Mouse (Mus musculus) CH12.LX (cell line): ENCODE data around the gene Col9a1. TPM values are rescaled to one million over a fixed set of nuclear protein-coding genes. Genes with fewer than 3 reads are reported as not detected.

Experiments
- DNase-seq: peaks from one replicate; pipeline ENCODE4 v3.0.0-alpha.2; 2013; ENCODE audit errors: extremely low read depth
- H3K27ac ChIP-seq: 2 replicates; pipeline ENCODE4 v1.5.1; 2012; ENCODE audit warnings: low read depth, mild to moderate bottlenecking, control low read depth, moderate library complexity; ENCODE audit not compliant: insufficient read depth
- H3K27me3 ChIP-seq: replicated peaks from 2 replicates; pipeline ENCODE3; 2012; ENCODE audit warnings: inconsistent platforms
- H3K36me3 ChIP-seq, 2 experiments: replicated peaks in 1 of 2; 2 replicates each; pipeline versions ENCODE3 to v1.6.1; 2012; ENCODE audit warnings: inconsistent platforms in 1 of 2, low read length in 1 of 2, mild to moderate bottlenecking in 1 of 2, mixed read lengths in 1 of 2, moderate library complexity in 1 of 2; ENCODE audit not compliant: control insufficient read depth in 1 of 2, insufficient read depth in 1 of 2
- H3K4me1 ChIP-seq, 2 experiments: 2 replicates each; pipeline ENCODE4 v1.6.1; 2012; ENCODE audit warnings: inconsistent platforms in 1 of 2, moderate library complexity in 1 of 2; ENCODE audit not compliant: insufficient read depth in 2 of 2, control insufficient read depth in 1 of 2
- H3K4me2 ChIP-seq: 2 replicates; pipeline ENCODE4 v1.6.1; 2012; ENCODE audit warnings: low read depth, mild to moderate bottlenecking, control low read depth; ENCODE audit not compliant: poor library complexity, insufficient read depth, severe bottlenecking
- H3K4me3 ChIP-seq, 3 experiments: fragments of 150-350 bp in 1 of 3; sonication (generic) in 1 of 3; replicated peaks in 1 of 3; 2 replicates each; pipeline versions ENCODE3 to v1.5.1; 2011 to 2012; ENCODE audit warnings: low read depth in 2 of 3, low read length in 2 of 3, mild to moderate bottlenecking in 2 of 3, moderate library complexity in 2 of 3, control low read depth in 1 of 3, improper control_type of control experiment in 1 of 3, inconsistent platforms in 1 of 3, mixed read lengths in 1 of 3; ENCODE audit not compliant: poor library complexity in 1 of 3
- H3K79me2 ChIP-seq: replicated peaks from 2 replicates; pipeline ENCODE4 v1.6.1; 2012; ENCODE audit warnings: mild to moderate bottlenecking, moderate library complexity; ENCODE audit not compliant: control insufficient read depth, poor library complexity, insufficient read depth, severe bottlenecking; ENCODE audit errors: extremely low read depth
- H3K9ac ChIP-seq: 2 replicates; pipeline ENCODE4 v1.6.1; 2012; ENCODE audit warnings: low read depth, mild to moderate bottlenecking, control low read depth, moderate library complexity; ENCODE audit not compliant: insufficient read depth
- H3K9me3 ChIP-seq: replicated peaks from 2 replicates; pipeline ENCODE3; 2012; ENCODE audit warnings: low read length, inconsistent platforms, mixed read lengths
- CHD1 ChIP-seq: IDR thresholded peaks from 2 replicates; pipeline ENCODE4 v1.6.1; 2012; ENCODE audit warnings: low read depth, low read length, improper control_type of control experiment, inconsistent platforms
- CTCF ChIP-seq, 2 experiments: IDR thresholded peaks in 1 of 2; conservative IDR thresholded peaks in 1 of 2; 2 replicates each; pipeline ENCODE4 v1.5.1; 2011 to 2012; ENCODE audit warnings: low read depth in 2 of 2, low read length in 2 of 2, improper control_type of control experiment in 1 of 2, inconsistent platforms in 1 of 2, mild to moderate bottlenecking in 1 of 2, moderate library complexity in 1 of 2
- ELF1 ChIP-seq: IDR thresholded peaks from 2 replicates; pipeline ENCODE4 v1.6.1; 2014; ENCODE audit warnings: low read depth, mild to moderate bottlenecking, inconsistent platforms, low read length, improper control_type of control experiment
- ETS1 ChIP-seq: conservative IDR thresholded peaks from 2 replicates; pipeline ENCODE4 v1.6.1; 2012; ENCODE audit warnings: low read depth, mild to moderate bottlenecking, inconsistent platforms, low read length, improper control_type of control experiment, moderate library complexity
- HCFC1 ChIP-seq: IDR thresholded peaks from 2 replicates; pipeline ENCODE4 v1.6.1; 2012; ENCODE audit warnings: low read depth, mild to moderate bottlenecking, inconsistent platforms, low read length, improper control_type of control experiment
- IRF4 ChIP-seq: IDR thresholded peaks from 2 replicates; pipeline ENCODE4 v1.6.1; 2014; ENCODE audit warnings: low read depth, mild to moderate bottlenecking, inconsistent platforms, low read length, improper control_type of control experiment
- JUN ChIP-seq: IDR thresholded peaks from 2 replicates; pipeline ENCODE4 v1.6.1; 2011; ENCODE audit warnings: low read depth, mild to moderate bottlenecking, low read length, improper control_type of control experiment, moderate library complexity; ENCODE audit not compliant: insufficient read depth
- JUND ChIP-seq: conservative IDR thresholded peaks from 2 replicates; pipeline ENCODE4 v1.6.1; 2011; ENCODE audit warnings: low read depth, low read length, improper control_type of control experiment
- KAT2A ChIP-seq: IDR thresholded peaks from 2 replicates; pipeline ENCODE4 v1.6.1; 2012; ENCODE audit warnings: low read length, improper control_type of control experiment, inconsistent platforms; ENCODE audit not compliant: insufficient replicate concordance
- MAX ChIP-seq: IDR thresholded peaks from 2 replicates; pipeline ENCODE4 v1.6.1; 2011; ENCODE audit warnings: low read length, improper control_type of control experiment
- MAZ ChIP-seq: IDR thresholded peaks from 2 replicates; pipeline ENCODE4 v1.6.1; 2012; ENCODE audit warnings: low read depth, mild to moderate bottlenecking, inconsistent platforms, low read length, improper control_type of control experiment, moderate library complexity
- MEF2A ChIP-seq: IDR thresholded peaks from 2 replicates; pipeline ENCODE4 v1.6.1; 2014; ENCODE audit warnings: low read depth, mild to moderate bottlenecking, inconsistent platforms, low read length, improper control_type of control experiment, borderline replicate concordance
- MYC ChIP-seq: IDR thresholded peaks from 2 replicates; pipeline ENCODE4 v1.6.1; 2011; ENCODE audit warnings: low read depth, mild to moderate bottlenecking, improper control_type of control experiment, low read length
- NELFE ChIP-seq: IDR thresholded peaks from 2 replicates; pipeline ENCODE4 v1.6.1; 2011; ENCODE audit warnings: low read depth, low read length, improper control_type of control experiment
- NRF1 ChIP-seq: IDR thresholded peaks from 2 replicates; pipeline ENCODE4 v1.6.1; 2014; ENCODE audit warnings: low read depth, mild to moderate bottlenecking, inconsistent platforms, low read length, improper control_type of control experiment, moderate library complexity
- PAX5 ChIP-seq: IDR thresholded peaks from 2 replicates; pipeline ENCODE4 v1.6.1; 2012; ENCODE audit warnings: low read length, inconsistent platforms, mixed read lengths
- POLR2A ChIP-seq: IDR thresholded peaks from 2 replicates; pipeline ENCODE4 v1.6.1; 2011; ENCODE audit warnings: low read depth, mild to moderate bottlenecking, improper control_type of control experiment, low read length
- POLR2AphosphoS2 ChIP-seq: IDR thresholded peaks from 2 replicates; pipeline ENCODE4 v1.6.1; 2011; ENCODE audit warnings: low read depth, low read length, improper control_type of control experiment
- RAD21 ChIP-seq: IDR thresholded peaks from 2 replicates; pipeline ENCODE4 v1.6.1; 2011; ENCODE audit warnings: low read depth, mild to moderate bottlenecking, low read length, improper control_type of control experiment, moderate library complexity
- TBP ChIP-seq: conservative IDR thresholded peaks from 2 replicates; pipeline ENCODE4 v1.6.1; 2011; ENCODE audit warnings: low read depth, low read length, improper control_type of control experiment
- TCF12 ChIP-seq: IDR thresholded peaks from 2 replicates; pipeline ENCODE4 v1.6.1; 2014; ENCODE audit warnings: low read depth, mild to moderate bottlenecking, inconsistent platforms, low read length, improper control_type of control experiment
- UBTF ChIP-seq: IDR thresholded peaks from 2 replicates; pipeline ENCODE4 v1.6.1; 2012; ENCODE audit warnings: low read depth, mild to moderate bottlenecking, inconsistent platforms, low read length, improper control_type of control experiment, moderate library complexity
- USF1 ChIP-seq: IDR thresholded peaks from 2 replicates; pipeline ENCODE4 v1.6.1; 2014; ENCODE audit warnings: low read depth, mild to moderate bottlenecking, inconsistent platforms, low read length, improper control_type of control experiment
- USF2 ChIP-seq: conservative IDR thresholded peaks from 2 replicates; pipeline ENCODE4 v1.6.1; 2011; ENCODE audit warnings: low read depth, low read length, improper control_type of control experiment
- ZC3H11A ChIP-seq: IDR thresholded peaks from 2 replicates; pipeline ENCODE4 v1.6.1; 2012; ENCODE audit warnings: low read depth, mild to moderate bottlenecking, inconsistent platforms, low read length, improper control_type of control experiment
- ZKSCAN1 ChIP-seq: IDR thresholded peaks from 2 replicates; pipeline ENCODE4 v1.6.1; 2012; ENCODE audit warnings: low read depth, inconsistent platforms, low read length, improper control_type of control experiment, borderline replicate concordance
- ZMIZ1 ChIP-seq: IDR thresholded peaks from 2 replicates; pipeline ENCODE4 v1.6.1; 2012; ENCODE audit warnings: low read depth, mild to moderate bottlenecking, inconsistent platforms, low read length, improper control_type of control experiment
- dilution Hi-C: fragments of 300-500 bp; cut with MboI; formaldehyde crosslinking; loops from 2 replicates; pipeline ENCODE4 v1.14.3; 2020; ENCODE audit warnings: low sequenced_read_pairs; ENCODE audit not compliant: extremely low pct_unique_long_range_greater_than_20kb, extremely low pct_ligation_motif_present
- in situ Hi-C: fragments of 300-500 bp; cut with MboI; formaldehyde crosslinking; loops from 3 replicates; pipeline ENCODE4 v1.14.3; 2019; ENCODE audit warnings: low sequenced_read_pairs, low pct_ligation_motif_present, low pct_unique_long_range_greater_than_20kb, mixed read lengths
- polyA plus RNA-seq: library from polyadenylated mRNA; unstranded; fragments of >175 nt; gene quantifications from 2 replicates; pipeline ENCODE4 v1.2.1, GENCODE M21; 2012; ENCODE audit warnings: low read depth; ENCODE audit not compliant: insufficient read length
- total RNA-seq, 2 experiments: library from RNA; depleted of rRNA; stranded (reverse); fragments of 300-350 nt in 1 of 2; fragments of >200 nt in 1 of 2; gene quantifications; 2 replicates each; pipeline ENCODE4 v1.2.3; 2012 to 2014

The Col9a1 gene
- total and polyA plus RNA-seq, 3 experiments = not detected

- Histone ChIP-seq H3K4me3 (no peak overlapping the region), H3K27me3 (no peaks in the 10 kb centered on the region), H3K9ac (no peak overlapping the region), H3K36me3 (no peaks in the 10 kb centered on the region), H3K9me3 (no peaks in the 10 kb centered on the region), H3K4me2 (no peak overlapping the region), H3K79me2 (no peaks in the 10 kb centered on the region), H3K4me1 (no peaks in the 10 kb centered on the region; a peak in 1 of 4 replicates), H3K27ac (no peak overlapping the region)
- TF ChIP-seq MAZ (no peak), ZKSCAN1 (no peak), TBP (no peak), NELFE (no peak), MYC (no peak), PAX5 (no peak), USF2 (no peak), UBTF (no peak), ZMIZ1 (no peak), MEF2A (no peak), USF1 (no peak), KAT2A (no peak), POLR2AphosphoS2 (no peak)
- dilution Hi-C loops = no loop called here
- in situ Hi-C loops = no loop called here
- DNase-seq = no peak
Measured at GRCm38 (mm10) chr1:24229552-24229951, 52.1 kb downstream of the Col9a1 start.

GRCm38 (mm10) chr1:24230428-24230827 lies 53.0 kb downstream of the Col9a1 start:
- no peak overlapping the region for H3K4me3 ChIP-seq
- H3K4me2 ChIP-seq = no peak overlapping the region
- no peaks in the 10 kb centered on the region for H3K36me3 ChIP-seq
- no peaks in the 10 kb centered on the region; a peak in 1 of 4 replicates for H3K4me1 ChIP-seq
- DNase-seq = no peak
- in situ Hi-C loops (no loop called here), dilution Hi-C loops (no loop called here)
- no peaks in the 10 kb centered on the region for H3K27me3 ChIP-seq
- H3K9ac ChIP-seq = no peak overlapping the region
- no peak for TF ChIP-seq PAX5
- no peak for TF ChIP-seq USF2
- no peak for TF ChIP-seq POLR2AphosphoS2
- TF ChIP-seq RAD21 = no peak
- no peak for TF ChIP-seq TCF12
- TF ChIP-seq ETS1 = no peak
- TF ChIP-seq CHD1 = no peak
- no peak for TF ChIP-seq JUN
- TF ChIP-seq POLR2A = no peak
- TF ChIP-seq HCFC1 = no peak
- TF ChIP-seq ELF1 = no peak
- TF ChIP-seq MAX = no peak
- no peak for TF ChIP-seq ZC3H11A
- no peak for TF ChIP-seq CTCF (conservative IDR thresholded peaks at IDR 0.05 in 1 of 2, IDR thresholded peaks at IDR 0.05 in 1 of 2; ENCODE audit: low read depth in 2 of 2, low read length in 2 of 2)
- no peak for TF ChIP-seq IRF4
- no peak for TF ChIP-seq NRF1
- no peak for TF ChIP-seq UBTF
- TF ChIP-seq JUND = no peak
- H3K9me3 ChIP-seq = no peaks in the 10 kb centered on the region
- no peak overlapping the region for H3K27ac ChIP-seq
- H3K79me2 ChIP-seq = no peaks in the 10 kb centered on the region
